Comparison of ENCODE assay signal across 8 mouse cellular contexts in genomic region chr2:118813981-118814836, GRCm38 (mm10). TPM values are rescaled to one million over a fixed set of nuclear protein-coding genes. Genes with fewer than 3 reads are reported as not detected.
DNase-seq lines count a peak whose midpoint lies in the region; ATAC-seq lines count a peak whose summit lies in the region.

TSS of gene Knstrn (plus strand) at chr2:118814003.

- WGBS in hindbrain, embryonic 15.5 days: 2% methylated on average over 49 of the region's 49 CpGs

- DNase-seq in WW6 (ENCODE audit: low read depth, low spot score): peak; percentile 71
- DNase-seq in cerebellum, postnatal 36 days: peak; percentile 82 to 84
- DNase-seq in frontal cortex, postnatal 36 days (ENCODE audit: low spot score in 2 of 2): peak; percentile 82 to 88
- DNase-seq in layer of hippocampus, postnatal 36 days: peak; percentile 83 to 88
- DNase-seq in lung, postnatal 36 days: peak; percentile 96
- peak; percentile 96 for DNase-seq in retina, embryonic 14.5 days (ENCODE audit: low spot score)
- DNase-seq in thymus, postnatal 36 days: peak; percentile 85 to 86

- peaks cover 10% of the 10 kb centered on the region for H3K4me1 ChIP-seq in hindbrain, embryonic 15.5 days (replicated peaks)

- ATAC-seq in hindbrain, embryonic 15.5 days (ENCODE audit: low FRiP score, low read depth): peak; percentile 96

- H3K27ac ChIP-seq in hindbrain, embryonic 15.5 days (replicated peaks): no peak within 1 kb of the TSS

- no peaks in the 10 kb centered on the region for H3K27me3 ChIP-seq in hindbrain, embryonic 15.5 days

- no peaks in the 10 kb centered on the region for H3K36me3 ChIP-seq in hindbrain, embryonic 15.5 days

- H3K4me2 ChIP-seq in hindbrain, embryonic 15.5 days: peak within 1 kb of the TSS; percentile 90

- H3K9me3 ChIP-seq in hindbrain, embryonic 15.5 days: no peaks in the 10 kb centered on the region

- H3K9ac ChIP-seq in hindbrain, embryonic 15.5 days: peak within 1 kb of the TSS; percentile 37

- H3K4me3 ChIP-seq in hindbrain, embryonic 15.5 days: peak within 1 kb of the TSS; percentile 61

RNA-seq across cellular contexts. Expression of gene Knstrn, which starts in this region (rescaled TPM):
- 23.0 and 35.1 TPM in 2 replicates for polyA plus RNA-seq in hindbrain, embryonic 15.5 days (2015; fragmentation: Nextera tagmentation; extraction: Ambion mirVana)
- total RNA-seq in layer of hippocampus, postnatal 36 days (2021): 1 to 10 TPM; 1.5 to 2.2 TPM
